ENCODE assay signal across 21 mouse cellular contexts in genomic region chr13:89395851-89396250, GRCm38 (mm10).
"Had no signal": no experiment of that assay in that cellular context is flagged by ENCODE, and none has a peak within 500 bp of the region (broad histone marks: within the 10 kb centered on the region; RNA-seq: fewer than 3 reads in every experiment).

No protein-coding gene starts in this region.

- H3K27me3 ChIP-seq: intestine, embryonic 15.5 days; kidney, embryonic 15.5 days; neural tube, embryonic 13.5 days had no signal

- H3K4me1 ChIP-seq: intestine, embryonic 15.5 days; kidney, embryonic 15.5 days; neural tube, embryonic 13.5 days had no signal

- H3K4me3 ChIP-seq: intestine, embryonic 15.5 days; kidney, embryonic 15.5 days; left cerebral cortex, adult 2 months; neural tube, embryonic 13.5 days had no signal

- H3K36me3 ChIP-seq: intestine, embryonic 15.5 days; kidney, embryonic 15.5 days; neural tube, embryonic 13.5 days had no signal

- H3K27ac ChIP-seq: intestine, embryonic 15.5 days; kidney, embryonic 15.5 days; left cerebral cortex, adult 2 months; liver, embryonic 14.5 days; neural tube, embryonic 13.5 days; stomach, postnatal 0 days had no signal

- H3K4me2 ChIP-seq: intestine, embryonic 15.5 days; kidney, embryonic 15.5 days; liver, embryonic 11.5 days; lung, embryonic 14.5 days; midbrain, embryonic 11.5 days; neural tube, embryonic 13.5 days had no signal

- H3K9me3 ChIP-seq: intestine, embryonic 15.5 days; kidney, embryonic 15.5 days; neural tube, embryonic 13.5 days had no signal

- DNase-seq: kidney, adult 11 months; kidney, adult 8-10 months; kidney, postnatal 10 days; kidney, postnatal 36 days; layer of hippocampus, postnatal 36 days; liver, postnatal 0 days; lung, embryonic 14.5 days; lung, postnatal 10 days; lung, postnatal 4 days; midbrain, embryonic 14.5 days; retina, postnatal 1 day; right cerebral cortex, postnatal 25 days; thymus, postnatal 25 days had no signal

- H3K9ac ChIP-seq: intestine, embryonic 15.5 days; kidney, embryonic 15.5 days; liver, embryonic 14.5 days; liver, postnatal 0 days; lung, embryonic 14.5 days; neural tube, embryonic 13.5 days had no signal

- ATAC-seq: intestine, embryonic 15.5 days; liver, postnatal 0 days had no signal
